Mouse (Mus musculus) MEL-GATA-1-ER (cell line): ENCODE results near the gene Naip2.

Experiments
- DNase-seq: peaks from one replicate; pipeline ENCODE4 v3.0.0-alpha.2; 2012; ENCODE audit warnings: low read depth; ENCODE audit errors: extremely low read depth

The Naip2 gene

DNA sequence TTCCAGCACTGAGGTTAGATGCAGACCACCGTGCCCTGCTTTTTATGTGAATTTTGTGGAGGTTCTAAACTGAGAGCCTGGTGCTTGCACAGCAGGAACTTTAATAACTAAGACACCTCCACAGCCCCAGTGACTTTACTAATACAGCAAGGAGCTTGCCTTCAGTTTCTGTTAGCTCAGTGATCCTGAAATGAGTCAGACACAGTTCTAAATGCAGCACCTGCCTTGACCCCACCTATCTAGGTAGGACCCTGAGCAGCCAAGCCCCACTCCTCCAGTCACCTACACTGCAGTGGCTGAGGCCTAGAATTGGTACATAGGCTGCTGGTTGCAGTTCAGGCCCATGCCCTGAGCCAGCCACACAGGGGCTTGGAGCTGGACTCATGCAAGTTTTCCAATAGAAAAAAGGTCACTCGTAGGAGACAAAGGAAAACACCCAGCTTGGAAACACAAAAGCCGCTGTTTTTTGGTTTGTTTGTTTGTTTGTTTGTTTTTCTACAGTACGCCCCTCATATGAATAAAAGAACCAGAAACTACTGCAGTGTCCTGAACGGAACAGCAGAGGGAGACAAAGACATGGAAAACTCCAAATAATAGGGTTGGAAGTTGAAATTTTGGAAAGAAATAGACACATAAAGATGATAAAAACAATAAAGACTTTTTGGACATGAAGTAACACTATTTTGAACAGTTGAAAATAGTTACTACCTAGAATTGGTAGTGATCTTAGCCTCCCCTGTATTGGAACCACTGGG, 89.5 kb downstream of the Naip2 start:
- no peak for DNase-seq

DNA sequence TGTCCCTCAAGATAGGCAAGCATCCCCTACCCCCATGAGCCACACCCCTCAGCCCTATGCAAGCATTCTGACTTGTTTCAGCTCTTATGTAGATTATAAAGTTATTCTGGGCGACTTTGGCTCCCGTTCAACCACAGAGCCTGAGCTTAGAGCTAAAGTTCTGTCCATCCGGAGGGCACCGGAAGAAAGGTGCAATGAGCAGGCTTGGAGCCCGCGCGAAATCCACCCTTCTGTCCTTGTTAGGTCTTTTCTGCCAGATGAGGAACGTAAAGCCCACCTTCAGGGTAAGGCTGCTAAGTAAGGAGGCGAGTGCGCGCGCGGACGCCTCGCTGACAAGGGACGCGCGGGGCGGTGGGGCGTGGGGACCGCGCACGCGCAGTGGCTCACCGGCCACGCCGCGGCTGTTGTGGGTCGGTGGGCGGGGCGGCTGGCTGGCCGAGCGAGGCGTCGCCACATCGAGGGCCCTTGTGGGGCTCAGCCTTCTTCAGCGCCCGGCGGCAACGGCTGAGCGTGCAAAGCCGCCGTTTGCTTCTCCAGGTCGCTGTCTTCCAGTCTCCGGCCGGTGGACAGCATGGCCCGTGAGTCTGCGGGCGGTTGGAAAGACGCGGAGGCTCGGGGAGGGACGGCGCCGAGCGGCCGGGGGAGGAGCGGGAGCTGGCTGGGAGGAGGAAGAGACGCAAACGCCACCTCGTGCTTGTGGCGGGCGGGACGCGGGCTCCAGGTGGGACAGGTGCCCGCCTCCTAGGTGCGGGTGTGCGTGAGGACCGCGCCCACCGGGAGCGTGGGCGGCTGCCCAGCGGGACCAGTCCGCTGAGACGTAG, 94.0 kb downstream of the Naip2 start, which contains the start of gene Serf1:
Gene Serf1, plus strand, starts transcription at position 361 of the 821 bp plus-strand sequence.
- peak; percentile 64 for DNase-seq

DNA sequence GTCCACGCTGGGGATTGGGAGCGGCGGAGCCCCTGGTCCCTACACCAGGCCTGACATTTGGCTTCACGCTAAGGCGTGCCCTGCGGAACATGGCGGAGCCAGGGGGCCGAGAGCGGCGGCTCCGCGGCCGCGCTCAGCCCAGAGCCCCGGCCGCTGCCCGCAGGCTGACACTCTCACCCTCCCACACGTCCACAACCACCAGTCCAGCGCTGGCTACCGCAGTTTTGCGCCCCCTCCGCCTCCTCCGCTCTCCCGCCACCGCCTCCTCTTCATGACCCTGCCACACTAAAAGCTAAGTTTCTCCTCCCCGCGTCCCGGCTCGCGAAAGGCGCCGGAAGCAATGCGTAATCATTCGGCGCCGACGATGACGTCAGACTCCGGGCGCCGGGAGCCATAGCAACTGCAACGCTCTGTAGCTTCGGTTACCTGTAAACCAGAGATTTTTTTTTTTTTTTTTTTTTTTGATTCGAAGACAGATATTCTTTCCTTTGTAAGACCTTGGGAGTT, 98.1 kb downstream of the Naip2 start, which contains the start of gene Bdp1:
Gene Bdp1, minus strand, starts transcription at position 323 of the 507 bp plus-strand sequence.
- peak; percentile 60 for DNase-seq

DNA sequence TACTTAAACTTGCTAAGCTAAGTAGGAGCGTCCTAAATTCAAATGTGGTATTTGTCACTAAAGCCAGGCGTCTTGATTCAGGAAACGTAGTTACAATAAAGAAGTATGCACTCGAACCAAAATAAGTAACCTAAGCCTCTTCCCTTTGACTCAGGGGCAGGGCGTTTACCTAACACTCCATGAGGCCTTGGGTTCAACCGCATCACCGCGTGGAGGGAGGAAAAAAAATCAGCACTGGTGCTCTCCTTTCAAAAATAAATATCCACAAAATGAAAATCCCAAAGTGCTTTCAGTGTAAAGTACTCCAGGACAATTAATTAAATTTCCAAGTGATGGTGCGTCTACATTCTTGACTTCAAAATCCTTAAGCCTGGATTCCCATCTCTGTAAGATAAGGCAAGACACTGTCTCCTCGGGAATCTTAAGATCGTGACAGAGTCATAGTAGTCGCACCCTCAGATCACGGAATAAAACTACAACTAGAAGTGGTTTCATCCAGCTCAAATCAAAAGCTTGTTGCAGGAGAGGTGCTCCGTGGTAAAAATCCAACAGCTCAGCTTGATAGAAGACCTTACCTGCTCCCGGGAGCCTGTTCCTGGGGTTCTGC, 98.7 kb downstream of the Naip2 start:
- DNase-seq = no peak

DNA sequence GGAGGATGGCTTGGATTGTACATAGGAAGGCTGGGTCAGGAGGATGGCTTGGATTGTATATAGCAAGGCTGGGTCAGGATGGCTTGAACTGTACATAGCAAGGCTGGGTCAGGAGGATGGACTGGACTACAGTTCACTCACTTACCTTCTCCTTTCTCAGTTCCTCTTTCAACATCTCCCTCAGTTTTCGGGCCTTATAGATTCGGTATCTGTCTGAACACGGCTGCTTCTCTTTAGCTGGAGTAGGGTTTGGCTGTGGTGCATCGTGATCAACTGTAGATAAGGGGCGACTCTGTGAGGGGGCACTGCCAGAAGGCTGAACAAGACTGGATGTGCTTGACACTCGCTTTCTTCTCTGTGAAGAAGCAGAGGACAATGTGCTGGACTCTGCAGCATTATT, 103.1 kb downstream of the Naip2 start:
- peak; percentile 43 for DNase-seq
